Mouse (Mus musculus) kidney, postnatal 0 days (tissue): ENCODE data around the gene F13b. TPM values are rescaled to one million over a fixed set of nuclear protein-coding genes. Genes with fewer than 3 reads are reported as not detected.

ENCODE experiments used
- ATAC-seq: fragments of 200-750 bp; cut with Nextera tagmentation; replicated peaks from 2 replicates; pipeline ENCODE4 v1.8.0; 2017; ENCODE audit warnings: low read depth, moderate number of reproducible peaks, moderate TSS enrichment, moderate library complexity; ENCODE audit not compliant: low FRiP score
- DNase-seq: peaks from one replicate; pipeline ENCODE4 v3.0.0-alpha.2; 2016; ENCODE audit warnings: low spot score
- H3K27ac ChIP-seq: fragments of 300-500 bp; sonication (generic); 2 replicates; pipeline ENCODE4 v1.5.1; 2014; ENCODE audit warnings: mild to moderate bottlenecking
- H3K27me3 ChIP-seq: fragments of 300-500 bp; sonication (generic); 2 replicates; pipeline ENCODE4 v1.6.1; 2014; ENCODE audit warnings: low read length, mixed read lengths; ENCODE audit not compliant: insufficient read depth
- H3K36me3 ChIP-seq: fragments of 300-500 bp; sonication (generic); 2 replicates; pipeline ENCODE4 v1.6.1; 2014; ENCODE audit warnings: low read length, mixed read lengths; ENCODE audit not compliant: insufficient read depth
- H3K4me1 ChIP-seq: fragments of 300-500 bp; sonication (generic); replicated peaks from 2 replicates; pipeline ENCODE4 v1.6.1; 2014; ENCODE audit warnings: antibody characterized with exemption, low read length, mixed read lengths; ENCODE audit not compliant: insufficient read depth
- H3K4me2 ChIP-seq: fragments of 300-500 bp; sonication (generic); 2 replicates; pipeline ENCODE4 v1.6.1; 2014; ENCODE audit warnings: mild to moderate bottlenecking, low read length, moderate library complexity, mixed read lengths
- H3K4me3 ChIP-seq: fragments of 300-500 bp; sonication (generic); replicated peaks from 2 replicates; pipeline ENCODE4 v1.5.1; 2014; ENCODE audit warnings: low read depth, low read length
- H3K9ac ChIP-seq: fragments of 300-500 bp; sonication (generic); 2 replicates; pipeline ENCODE4 v1.6.1; 2014; ENCODE audit warnings: low read depth, low read length
- H3K9me3 ChIP-seq: fragments of 300-500 bp; sonication (generic); replicated peaks from 2 replicates; pipeline ENCODE4 v1.6.1; 2016; ENCODE audit warnings: low read length, inconsistent platforms, mixed read lengths
- CTCF ChIP-seq: IDR thresholded peaks from 2 replicates; pipeline ENCODE4 v1.5.1; 2016; ENCODE audit warnings: antibody characterized with exemption, low read depth, mild to moderate bottlenecking, moderate library complexity
- WGBS: fragments of 180-500 bp; shearing (Covaris S2); extraction: QIAGEN DNeasy Blood & Tissue Kit; methylation state at CpG from one replicate; pipeline ENCODE4 v1.1.7; 2014; 5-methylcytosine and 5-hydroxymethylcytosine counted together
- polyA plus RNA-seq: library from polyadenylated mRNA; unstranded; fragments of >200 nt; fragmentation: Nextera tagmentation; extraction: Ambion mirVana; gene quantifications from 2 replicates; pipeline ENCODE4 v1.2.1, GENCODE M21; 2015

Gene F13b
- polyA plus RNA-seq, 1 experiment from 2014 or later = 2.8 TPM

DNA sequence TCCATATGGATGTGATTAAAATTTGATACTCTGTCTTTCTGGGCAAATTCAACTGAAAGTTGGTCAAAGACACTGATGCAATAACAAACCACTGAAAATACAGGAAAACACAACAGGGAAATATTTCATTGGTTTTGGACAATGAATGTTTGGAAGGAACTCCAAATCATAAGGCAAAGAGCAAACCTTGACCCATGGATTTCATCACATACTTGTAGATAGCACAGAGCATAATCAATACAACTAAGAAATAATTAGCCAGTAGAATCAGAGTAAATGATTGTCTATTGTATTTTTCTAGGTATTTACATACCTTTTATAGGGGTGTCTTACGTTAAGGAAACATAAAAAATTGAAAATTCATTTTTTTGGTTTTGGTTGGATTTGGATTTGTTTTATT lies 47.0 kb downstream of the F13b start:
- DNase-seq (no peak), ATAC-seq (no peak)
- no peak for TF ChIP-seq CTCF
- no peaks in the 10 kb centered on the region for H3K9me3 ChIP-seq
- no peaks in the 10 kb centered on the region for H3K27me3 ChIP-seq
- H3K4me2 ChIP-seq = no peak overlapping the region
- H3K27ac ChIP-seq = no peak overlapping the region
- no peak overlapping the region for H3K9ac ChIP-seq
- H3K4me1 ChIP-seq = no peaks in the 10 kb centered on the region
- no peaks in the 10 kb centered on the region for H3K36me3 ChIP-seq
- no peak overlapping the region for H3K4me3 ChIP-seq
- WGBS = 83% methylated on average over 1 of the region's 1 CpGs

DNA sequence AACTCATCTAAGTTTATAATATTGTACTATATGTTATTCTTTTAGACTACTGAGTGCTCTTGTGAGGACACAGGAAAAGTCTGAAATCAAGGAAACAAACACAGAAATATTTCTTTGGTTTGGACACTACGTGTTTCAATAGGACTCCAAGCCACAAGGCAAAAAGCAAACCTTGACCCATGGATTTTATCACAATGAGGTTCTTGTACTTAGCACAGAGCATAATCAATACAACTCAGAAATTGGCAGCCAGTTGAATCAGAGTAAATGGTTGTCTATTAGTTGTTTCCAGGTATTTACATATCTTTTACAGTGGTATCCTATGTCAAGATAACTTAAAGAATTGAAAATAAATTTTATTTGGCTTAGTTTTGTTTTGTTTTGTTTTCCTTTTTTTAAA lies 49.8 kb downstream of the F13b start:
- no peak for ATAC-seq
- Histone ChIP-seq H3K9me3 (no peaks in the 10 kb centered on the region), H3K4me3 (no peak overlapping the region), H3K4me2 (no peak overlapping the region), H3K36me3 (no peaks in the 10 kb centered on the region), H3K27ac (no peak overlapping the region), H3K4me1 (no peaks in the 10 kb centered on the region), H3K27me3 (no peaks in the 10 kb centered on the region), H3K9ac (no peak overlapping the region)
- no peak for TF ChIP-seq CTCF
- no peak for DNase-seq
- WGBS = 82% methylated on average over 1 of the region's 1 CpGs

DNA sequence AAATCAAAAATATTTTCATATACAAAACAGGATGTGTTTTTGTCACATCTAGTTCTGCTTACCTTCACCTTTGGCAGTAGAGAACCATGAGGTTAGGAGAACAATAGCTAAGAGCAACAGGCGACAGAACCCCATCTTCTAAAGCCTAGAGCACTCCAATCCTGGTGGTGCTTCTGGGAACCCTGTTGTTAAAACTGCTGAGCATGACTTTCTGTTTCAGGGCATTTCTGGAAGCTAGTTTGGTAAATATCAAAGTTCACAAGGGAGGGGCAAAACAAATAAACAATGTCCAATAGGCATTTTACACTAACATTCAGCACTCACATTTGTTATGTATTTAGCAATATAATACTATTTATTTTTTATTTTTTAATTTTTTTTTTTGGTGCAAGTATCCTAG lies 58.5 kb downstream of the F13b start, which contains the start of gene Cfhr1:
TSS of gene Cfhr1 (minus strand) at position 249 of the 400 bp plus-strand sequence.
- TF ChIP-seq CTCF = no peak

More for the DNA sequence above, 58.5 kb downstream of the F13b start, which contains the start of gene Cfhr1:
- Histone ChIP-seq H3K9me3 (no peaks in the 10 kb centered on the region), H3K4me3 (no peak within 1 kb of the TSS), H3K27ac (no peak within 1 kb of the TSS), H3K9ac (no peak within 1 kb of the TSS), H3K4me2 (no peak within 1 kb of the TSS), H3K4me1 (no peaks in the 10 kb centered on the region), H3K36me3 (no peaks in the 10 kb centered on the region), H3K27me3 (no peaks in the 10 kb centered on the region)
- WGBS = 63% methylated on average over 1 of the region's 1 CpGs
- ATAC-seq (no peak), DNase-seq (no peak)

Other genes with a start within 250 kb of the F13b start
- gene Crb1, start 124.6 kb upstream of the F13b start, polyA plus RNA-seq = 0.29 and 0.32 TPM in 2 replicates
- 6.9 and 7.5 TPM in 2 replicates for gene Zbtb41, start 79.4 kb upstream of the F13b start, polyA plus RNA-seq
- 7.1 and 7.2 TPM in 2 replicates for gene Aspm, start 46.9 kb upstream of the F13b start, polyA plus RNA-seq
- gene Cfhr1, start 58.6 kb downstream of the F13b start, polyA plus RNA-seq = not detected in 2 replicates